ENCODE assay signal across 8 mouse cellular contexts in genomic region chr4:46535840-46536361, GRCm38 (mm10). TPM values are rescaled to one million over a fixed set of nuclear protein-coding genes. Genes with fewer than 3 reads are reported as not detected.
DNase-seq lines count a peak whose midpoint lies in the region; ATAC-seq and TF ChIP-seq lines count a peak whose summit lies in the region.

Gene Trim14 (minus strand): TSS chr4:46536141.

- H3K27ac ChIP-seq in heart, embryonic 10.5 days, result no peak within 1 kb of the TSS
- H3K27ac ChIP-seq in kidney, postnatal 0 days, result no peak within 1 kb of the TSS

- peak within 1 kb of the TSS; percentile 79 for H3K4me2 ChIP-seq in kidney, postnatal 0 days (ENCODE audit: low read length)

- TF ChIP-seq CTCF in kidney, postnatal 0 days (IDR thresholded peaks at IDR 0.05; ENCODE audit: low read depth), result peak; percentile 56

- under 1% methylated on average over 46 of the region's 46 CpGs for WGBS in heart, embryonic 10.5 days
- WGBS in kidney, postnatal 0 days, result under 1% methylated on average over 46 of the region's 46 CpGs

- H3K4me1 ChIP-seq in heart, embryonic 10.5 days, result peaks cover 24% of the 10 kb centered on the region
- H3K4me1 ChIP-seq in kidney, postnatal 0 days (replicated peaks; ENCODE audit: insufficient read depth, low read length), result peaks cover 16% of the 10 kb centered on the region

- peak; percentile 83 for ATAC-seq in kidney, postnatal 0 days (replicated peaks; ENCODE audit: low FRiP score, low read depth)

- intact Hi-C loops in heart, postnatal 25 days (cut with DNase I), result no loop called here
- intact Hi-C loops in left cerebral cortex, postnatal 36 days (cut with DNase I), result no loop called here

- H3K36me3 ChIP-seq in heart, embryonic 10.5 days, result no peaks in the 10 kb centered on the region
- H3K36me3 ChIP-seq in kidney, postnatal 0 days (ENCODE audit: insufficient read depth, low read length), result no peaks in the 10 kb centered on the region

- peaks cover 97% of the 10 kb centered on the region for H3K27me3 ChIP-seq in heart, embryonic 10.5 days (ENCODE audit: insufficient read depth, poor library complexity, severe bottlenecking)
- peaks cover 17% of the 10 kb centered on the region for H3K27me3 ChIP-seq in kidney, postnatal 0 days (ENCODE audit: insufficient read depth, low read length)

- peak within 1 kb of the TSS; percentile 57 for H3K4me3 ChIP-seq in heart, embryonic 10.5 days
- H3K4me3 ChIP-seq in kidney, postnatal 0 days (replicated peaks; ENCODE audit: low read depth, low read length), result peak within 1 kb of the TSS; percentile 55

- H3K9me3 ChIP-seq in heart, embryonic 10.5 days, result no peaks in the 10 kb centered on the region
- no peaks in the 10 kb centered on the region for H3K9me3 ChIP-seq in kidney, postnatal 0 days (replicated peaks; ENCODE audit: low read length)

- DNase-seq in heart, adult 11 months, result peak; percentile 94
- no peak for DNase-seq in heart, postnatal 25 days (ENCODE audit: low spot score)
- peak; percentile 36 for DNase-seq in c-Kit-positive CD71-positive TER-119-negative erythroid progenitor cells, embryonic 14.5 days (ENCODE audit: low read depth)
- peak; percentile 84 for DNase-seq in heart, embryonic 10.5 days (ENCODE audit: low spot score)
- DNase-seq in kidney, postnatal 0 days (ENCODE audit: low spot score), result peak; percentile 68
- peak; percentile 64 to 65 for DNase-seq in lung, postnatal 4 days
- DNase-seq in spleen, postnatal 10 days (ENCODE audit: low spot score in 2 of 2), result peak; percentile 50 to 58
- no peak for DNase-seq in left cerebral cortex, postnatal 36 days (ENCODE audit: low spot score in 2 of 2)

- peak within 1 kb of the TSS; percentile 55 for H3K9ac ChIP-seq in kidney, postnatal 0 days (ENCODE audit: low read depth, low read length)

RNA-seq across cellular contexts. Expression of gene Trim14, which starts in this region (rescaled TPM):
- total RNA-seq in heart, postnatal 25 days (2021), result 1 to 10 TPM; 1.7 to 1.9 TPM
- polyA plus RNA-seq in heart, embryonic 10.5 days (2016; fragmentation: Nextera tagmentation; extraction: Ambion mirVana), result 0.86 and 2.4 TPM in 2 replicates
- 2.6 and 3.1 TPM in 2 replicates for polyA plus RNA-seq in kidney, postnatal 0 days (2015; fragmentation: Nextera tagmentation; extraction: Ambion mirVana)
- 1 to 10 TPM; 1.2 to 1.3 TPM for total RNA-seq in left cerebral cortex, postnatal 36 days (2021)

Comparison
In these comparisons a context has a peak if more than half of its experiments do, and no peak if none do; other contexts are left out.
1. DNase-seq: peak in heart, adult 11 months (single experiment), c-Kit-positive CD71-positive TER-119-negative erythroid progenitor cells, embryonic 14.5 days (single experiment), heart, embryonic 10.5 days (single experiment), kidney, postnatal 0 days (single experiment), lung, postnatal 4 days (2 of 2) and spleen, postnatal 10 days (2 of 2); none in heart, postnatal 25 days (single experiment) and left cerebral cortex, postnatal 36 days (0 of 2).